Mouse (Mus musculus): ENCODE data around the gene Med27.

The Med27 gene

GRCm38 (mm10) chr2:29346629-29347271 is at the start of gene Med27:
Gene Med27, plus strand, starts transcription at chr2:29346819.
- DNase-seq (ENCODE audit: low read depth, low spot score) = peak; percentile 92

- DNase-seq (ENCODE audit: low read depth, low spot score) = no peak
These were observed 36.7 kb upstream of the Med27 start for GRCm38 (mm10) chr2:29309966-29310365.

- DNase-seq (ENCODE audit: low read depth, low spot score) = no peak
These were observed 34.6 kb upstream of the Med27 start for GRCm38 (mm10) chr2:29312058-29312457.

- no peak for DNase-seq (ENCODE audit: low read depth, low spot score)
These were observed 28.6 kb upstream of the Med27 start for GRCm38 (mm10) chr2:29317906-29318470.

GRCm38 (mm10) chr2:29318596-29318995 is 28.0 kb upstream of the Med27 start:
- no peak for DNase-seq (ENCODE audit: low read depth, low spot score)

- peak; percentile 5 for DNase-seq (ENCODE audit: low read depth, low spot score)
These were observed 26.3 kb upstream of the Med27 start for GRCm38 (mm10) chr2:29320229-29320751.

GRCm38 (mm10) chr2:29320780-29321179 is 25.8 kb upstream of the Med27 start:
- no peak for DNase-seq (ENCODE audit: low read depth, low spot score)

- no peak for DNase-seq (ENCODE audit: low read depth, low spot score)
These were observed 22.2 kb upstream of the Med27 start for GRCm38 (mm10) chr2:29324456-29324855.

- no peak for DNase-seq (ENCODE audit: low read depth, low spot score)
These were observed 16.1 kb upstream of the Med27 start for GRCm38 (mm10) chr2:29330471-29330870.

- no peak for DNase-seq (ENCODE audit: low read depth, low spot score)
These were observed 8.2 kb upstream of the Med27 start for GRCm38 (mm10) chr2:29338396-29338795.

GRCm38 (mm10) chr2:29358696-29359375 is 12.2 kb downstream of the Med27 start:
- DNase-seq (ENCODE audit: low read depth, low spot score) = no peak

GRCm38 (mm10) chr2:29360956-29361355 is 14.3 kb downstream of the Med27 start:
- DNase-seq (ENCODE audit: low read depth, low spot score) = no peak

- DNase-seq (ENCODE audit: low read depth, low spot score) = no peak
These were observed 18.5 kb downstream of the Med27 start for GRCm38 (mm10) chr2:29365000-29365695.

GRCm38 (mm10) chr2:29368730-29369129 is 22.1 kb downstream of the Med27 start:
- no peak for DNase-seq (ENCODE audit: low read depth, low spot score)

- peak; percentile 58 for DNase-seq (ENCODE audit: low read depth, low spot score)
These were observed 25.6 kb downstream of the Med27 start for GRCm38 (mm10) chr2:29372176-29372575.

- no peak for DNase-seq (ENCODE audit: low read depth, low spot score)
These were observed 35.1 kb downstream of the Med27 start for GRCm38 (mm10) chr2:29381683-29382082.

GRCm38 (mm10) chr2:29382583-29382982 is 36.0 kb downstream of the Med27 start:
- no peak for DNase-seq (ENCODE audit: low read depth, low spot score)

- no peak for DNase-seq (ENCODE audit: low read depth, low spot score)
These were observed 36.5 kb downstream of the Med27 start for GRCm38 (mm10) chr2:29383133-29383532.

GRCm38 (mm10) chr2:29385405-29385804 is 38.8 kb downstream of the Med27 start:
- DNase-seq (ENCODE audit: low read depth, low spot score) = no peak

- DNase-seq (ENCODE audit: low read depth, low spot score) = no peak
These were observed 40.6 kb downstream of the Med27 start for GRCm38 (mm10) chr2:29387268-29387667.

GRCm38 (mm10) chr2:29388937-29389336 is 42.3 kb downstream of the Med27 start:
- DNase-seq (ENCODE audit: low read depth, low spot score) = no peak

GRCm38 (mm10) chr2:29391086-29391485 is 44.5 kb downstream of the Med27 start:
- DNase-seq (ENCODE audit: low read depth, low spot score) = no peak

All from retina, postnatal 7 days (tissue).